Mouse (Mus musculus): ENCODE data around the gene Pemt. TPM values are rescaled to one million over a fixed set of nuclear protein-coding genes. Genes with fewer than 3 reads are reported as not detected.

Gene Pemt
- polyA plus RNA-seq, 1 experiment from 2014 or later = 6.1 TPM

- ATAC-seq (ENCODE audit: insufficient number of reproducible peaks, low FRiP score, low TSS enrichment, low read depth) (no peak), DNase-seq (ENCODE audit: low spot score) (no peak)
- Histone ChIP-seq H3K27me3 (ENCODE audit: control insufficient read depth, insufficient read depth, low read length) (no peaks in the 10 kb centered on the region), H3K4me2 (ENCODE audit: low read depth, severe bottlenecking) (no peak overlapping the region), H3K27ac (replicated peaks; ENCODE audit: low read depth, low read length) (no peak overlapping the region), H3K9me3 (ENCODE audit: control insufficient read depth, low read length) (no peaks in the 10 kb centered on the region), H3K4me3 (ENCODE audit: low read depth, low read length) (no peak overlapping the region), H3K4me1 (ENCODE audit: control insufficient read depth, insufficient read depth, low read length) (no peaks in the 10 kb centered on the region), H3K9ac (ENCODE audit: low read length) (no peak overlapping the region), H3K36me3 (ENCODE audit: control insufficient read depth, insufficient read depth, low read length) (no peaks in the 10 kb centered on the region)
- 87% methylated on average over 6 of the region's 6 CpGs for WGBS
Observed at GRCm38 (mm10) chr11:60004716-60005115, 41.6 kb downstream of the Pemt start.

DNA sequence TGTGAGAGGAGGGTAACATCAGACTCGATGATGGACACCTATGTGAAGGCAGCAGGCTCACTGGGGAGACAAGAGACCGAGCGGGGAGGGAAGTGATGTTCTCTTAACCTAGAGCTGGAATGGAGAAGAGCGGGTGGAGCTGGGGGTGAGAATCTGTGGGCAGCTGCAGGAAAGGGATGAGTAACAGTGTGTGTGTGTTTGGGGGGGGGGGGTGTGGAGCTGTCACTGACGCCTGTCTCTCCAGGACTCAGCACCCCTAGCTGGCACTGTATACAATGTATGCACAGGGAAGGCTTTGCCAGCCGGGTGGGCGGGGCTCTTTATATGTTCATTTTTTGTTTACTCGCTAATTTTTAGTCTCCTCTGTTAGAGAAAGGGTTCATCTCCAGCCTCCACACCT lies 42.5 kb downstream of the Pemt start:
- 88% methylated on average over 8 of the region's 8 CpGs for whole genome bisulfite sequencing
- Histone ChIP-seq H3K4me2 (ENCODE audit: low read depth, severe bottlenecking) (no peak overlapping the region), H3K9me3 (ENCODE audit: control insufficient read depth, low read length) (no peaks in the 10 kb centered on the region), H3K4me1 (ENCODE audit: control insufficient read depth, insufficient read depth, low read length) (no peaks in the 10 kb centered on the region), H3K36me3 (ENCODE audit: control insufficient read depth, insufficient read depth, low read length) (no peaks in the 10 kb centered on the region), H3K27me3 (ENCODE audit: control insufficient read depth, insufficient read depth, low read length) (no peaks in the 10 kb centered on the region), H3K4me3 (ENCODE audit: low read depth, low read length) (no peak overlapping the region), H3K9ac (ENCODE audit: low read length) (no peak overlapping the region), H3K27ac (replicated peaks; ENCODE audit: low read depth, low read length) (no peak overlapping the region)
- ATAC-seq (ENCODE audit: insufficient number of reproducible peaks, low FRiP score, low TSS enrichment, low read depth) (no peak), DNase-seq (ENCODE audit: low spot score) (no peak)

GRCm38 (mm10) chr11:60001231-60001980 lies 44.9 kb downstream of the Pemt start:
- no peak for DNase-seq (ENCODE audit: low spot score)
- 81% methylated on average over 5 of the region's 5 CpGs for WGBS
- ATAC-seq (ENCODE audit: insufficient number of reproducible peaks, low FRiP score, low TSS enrichment, low read depth) = no peak
- Histone ChIP-seq H3K9ac (ENCODE audit: low read length) (no peak overlapping the region), H3K4me1 (ENCODE audit: control insufficient read depth, insufficient read depth, low read length) (no peaks in the 10 kb centered on the region), H3K4me2 (ENCODE audit: low read depth, severe bottlenecking) (no peak overlapping the region), H3K4me3 (ENCODE audit: low read depth, low read length) (no peak overlapping the region), H3K36me3 (ENCODE audit: control insufficient read depth, insufficient read depth, low read length) (no peaks in the 10 kb centered on the region), H3K27ac (replicated peaks; ENCODE audit: low read depth, low read length) (no peak overlapping the region), H3K27me3 (ENCODE audit: control insufficient read depth, insufficient read depth, low read length) (no peaks in the 10 kb centered on the region), H3K9me3 (ENCODE audit: control insufficient read depth, low read length) (no peaks in the 10 kb centered on the region)

- WGBS = 76% methylated on average over 9 of the region's 9 CpGs
- H3K27ac ChIP-seq (replicated peaks; ENCODE audit: low read depth, low read length) = no peak overlapping the region
Observed at GRCm38 (mm10) chr11:59994318-59994717, 52.0 kb downstream of the Pemt start.

GRCm38 (mm10) chr11:59991365-59991764 lies 54.9 kb downstream of the Pemt start:
- DNase-seq (ENCODE audit: low spot score) (no peak), ATAC-seq (ENCODE audit: insufficient number of reproducible peaks, low FRiP score, low TSS enrichment, low read depth) (no peak)
- no peaks in the 10 kb centered on the region for H3K4me1 ChIP-seq (ENCODE audit: control insufficient read depth, insufficient read depth, low read length)
- H3K9me3 ChIP-seq (ENCODE audit: control insufficient read depth, low read length) = no peaks in the 10 kb centered on the region
- no peaks in the 10 kb centered on the region for H3K27me3 ChIP-seq (ENCODE audit: control insufficient read depth, insufficient read depth, low read length)
- H3K36me3 ChIP-seq (ENCODE audit: control insufficient read depth, insufficient read depth, low read length) = no peaks in the 10 kb centered on the region
- WGBS = 63% methylated on average over 8 of the region's 8 CpGs
- no peak overlapping the region for H3K27ac ChIP-seq (replicated peaks; ENCODE audit: low read depth, low read length)
- no peak overlapping the region for H3K9ac ChIP-seq (ENCODE audit: low read length)
- H3K4me2 ChIP-seq (ENCODE audit: low read depth, severe bottlenecking) = no peak overlapping the region
- H3K4me3 ChIP-seq (ENCODE audit: low read depth, low read length) = no peak overlapping the region

More at GRCm38 (mm10) chr11:59994318-59994717, 52.0 kb downstream of the Pemt start:
- H3K36me3 ChIP-seq (ENCODE audit: control insufficient read depth, insufficient read depth, low read length) = no peaks in the 10 kb centered on the region
- no peaks in the 10 kb centered on the region for H3K4me1 ChIP-seq (ENCODE audit: control insufficient read depth, insufficient read depth, low read length)
- DNase-seq (ENCODE audit: low spot score) = no peak
- H3K9me3 ChIP-seq (ENCODE audit: control insufficient read depth, low read length) = no peaks in the 10 kb centered on the region
- H3K27me3 ChIP-seq (ENCODE audit: control insufficient read depth, insufficient read depth, low read length) = no peaks in the 10 kb centered on the region
- no peak overlapping the region for H3K9ac ChIP-seq (ENCODE audit: low read length)
- no peak for ATAC-seq (ENCODE audit: insufficient number of reproducible peaks, low FRiP score, low TSS enrichment, low read depth)
- H3K4me3 ChIP-seq (ENCODE audit: low read depth, low read length) = no peak overlapping the region
- H3K4me2 ChIP-seq (ENCODE audit: low read depth, severe bottlenecking) = no peak overlapping the region

DNA sequence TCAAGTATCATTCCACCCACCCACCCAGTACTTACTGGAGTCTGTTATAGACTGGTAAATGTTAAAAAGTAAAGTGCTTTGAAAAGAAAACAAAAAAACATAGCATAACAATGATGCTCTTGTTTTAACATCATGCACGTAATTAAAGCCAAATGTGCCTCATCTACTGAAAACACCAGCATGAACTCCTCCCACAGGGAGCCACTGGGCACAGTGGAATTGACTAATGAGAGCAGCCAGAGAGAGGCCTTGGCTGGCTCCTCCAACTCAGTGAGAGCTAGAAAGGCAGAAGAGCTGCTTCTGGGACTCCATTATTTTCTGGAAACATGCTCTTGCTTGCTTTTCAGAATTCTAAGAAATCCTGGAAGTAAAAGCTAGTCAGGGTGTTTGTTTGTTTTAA lies 56.9 kb downstream of the Pemt start:
- H3K4me1 ChIP-seq (ENCODE audit: control insufficient read depth, insufficient read depth, low read length) = no peaks in the 10 kb centered on the region
- no peaks in the 10 kb centered on the region for H3K36me3 ChIP-seq (ENCODE audit: control insufficient read depth, insufficient read depth, low read length)
- 62% methylated on average over 1 of the region's 1 CpGs for WGBS
- ATAC-seq (ENCODE audit: insufficient number of reproducible peaks, low FRiP score, low TSS enrichment, low read depth) = no peak
- no peak overlapping the region for H3K4me3 ChIP-seq (ENCODE audit: low read depth, low read length)
- no peak overlapping the region for H3K27ac ChIP-seq (replicated peaks; ENCODE audit: low read depth, low read length)
- H3K4me2 ChIP-seq (ENCODE audit: low read depth, severe bottlenecking) = no peak overlapping the region
- no peak for DNase-seq (ENCODE audit: low spot score)
- H3K9ac ChIP-seq (ENCODE audit: low read length) = no peak overlapping the region
- H3K9me3 ChIP-seq (ENCODE audit: control insufficient read depth, low read length) = no peaks in the 10 kb centered on the region
- H3K27me3 ChIP-seq (ENCODE audit: control insufficient read depth, insufficient read depth, low read length) = no peaks in the 10 kb centered on the region

GRCm38 (mm10) chr11:59977831-59978230 lies 68.5 kb downstream of the Pemt start:
- Histone ChIP-seq H3K27me3 (ENCODE audit: control insufficient read depth, insufficient read depth, low read length) (no peaks in the 10 kb centered on the region), H3K4me3 (ENCODE audit: low read depth, low read length) (no peak overlapping the region), H3K36me3 (ENCODE audit: control insufficient read depth, insufficient read depth, low read length) (no peaks in the 10 kb centered on the region), H3K9me3 (ENCODE audit: control insufficient read depth, low read length) (no peaks in the 10 kb centered on the region), H3K9ac (ENCODE audit: low read length) (no peak overlapping the region), H3K4me2 (ENCODE audit: low read depth, severe bottlenecking) (no peak overlapping the region), H3K4me1 (ENCODE audit: control insufficient read depth, insufficient read depth, low read length) (0 out of 2 replicates have a peak, but pooled peaks cover 3% of the 10 kb centered on the region), H3K27ac (replicated peaks; ENCODE audit: low read depth, low read length) (no peak overlapping the region)
- DNase-seq (ENCODE audit: low spot score) = no peak
- no peak for ATAC-seq (ENCODE audit: insufficient number of reproducible peaks, low FRiP score, low TSS enrichment, low read depth)
- WGBS = 90% methylated on average over 5 of the region's 5 CpGs

DNA sequence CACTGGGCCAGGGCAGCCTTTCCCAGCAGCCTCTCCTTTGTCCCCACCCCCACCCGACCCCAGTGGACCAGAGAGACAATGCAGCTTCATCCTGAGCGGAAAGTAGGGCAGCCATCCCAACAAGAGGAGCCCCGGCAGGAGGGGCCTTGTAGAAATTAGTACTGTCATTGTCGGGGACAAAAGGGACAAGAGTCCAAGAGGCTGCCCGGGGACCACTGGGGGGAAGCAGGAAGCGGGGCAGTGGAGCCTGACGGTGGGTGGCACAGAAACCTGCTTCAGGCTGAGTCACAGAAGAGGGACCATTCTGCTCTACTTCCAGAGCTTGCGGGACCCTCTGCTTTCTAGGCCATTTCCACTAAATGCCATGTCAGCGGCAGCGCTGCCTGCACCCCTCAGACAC lies 71.0 kb downstream of the Pemt start:
- ATAC-seq (ENCODE audit: insufficient number of reproducible peaks, low FRiP score, low TSS enrichment, low read depth) (no peak), DNase-seq (ENCODE audit: low spot score) (no peak)
- WGBS = 65% methylated on average over 10 of the region's 10 CpGs
- H3K4me1 ChIP-seq (ENCODE audit: control insufficient read depth, insufficient read depth, low read length) = no peaks in the 10 kb centered on the region
- no peaks in the 10 kb centered on the region for H3K36me3 ChIP-seq (ENCODE audit: control insufficient read depth, insufficient read depth, low read length)
- H3K9me3 ChIP-seq (ENCODE audit: control insufficient read depth, low read length) = no peaks in the 10 kb centered on the region
- no peaks in the 10 kb centered on the region for H3K27me3 ChIP-seq (ENCODE audit: control insufficient read depth, insufficient read depth, low read length)
- no peak overlapping the region for H3K4me3 ChIP-seq (ENCODE audit: low read depth, low read length)
- H3K9ac ChIP-seq (ENCODE audit: low read length) = no peak overlapping the region
- no peak overlapping the region for H3K4me2 ChIP-seq (ENCODE audit: low read depth, severe bottlenecking)
- H3K27ac ChIP-seq (replicated peaks; ENCODE audit: low read depth, low read length) = no peak overlapping the region

GRCm38 (mm10) chr11:59973389-59973788 lies 72.9 kb downstream of the Pemt start:
- Histone ChIP-seq H3K9ac (ENCODE audit: low read length) (no peak overlapping the region), H3K4me3 (ENCODE audit: low read depth, low read length) (no peak overlapping the region), H3K4me1 (ENCODE audit: control insufficient read depth, insufficient read depth, low read length) (no peaks in the 10 kb centered on the region), H3K36me3 (ENCODE audit: control insufficient read depth, insufficient read depth, low read length) (no peaks in the 10 kb centered on the region), H3K27me3 (ENCODE audit: control insufficient read depth, insufficient read depth, low read length) (no peaks in the 10 kb centered on the region), H3K27ac (replicated peaks; ENCODE audit: low read depth, low read length) (no peak overlapping the region), H3K9me3 (ENCODE audit: control insufficient read depth, low read length) (no peaks in the 10 kb centered on the region), H3K4me2 (ENCODE audit: low read depth, severe bottlenecking) (no peak overlapping the region)
- WGBS = 81% methylated on average over 5 of the region's 5 CpGs
- no peak for DNase-seq (ENCODE audit: low spot score)
- ATAC-seq (ENCODE audit: insufficient number of reproducible peaks, low FRiP score, low TSS enrichment, low read depth) = no peak
